Mouse (Mus musculus): ENCODE measurements around the gene Raf1.

Gene Raf1

DNA sequence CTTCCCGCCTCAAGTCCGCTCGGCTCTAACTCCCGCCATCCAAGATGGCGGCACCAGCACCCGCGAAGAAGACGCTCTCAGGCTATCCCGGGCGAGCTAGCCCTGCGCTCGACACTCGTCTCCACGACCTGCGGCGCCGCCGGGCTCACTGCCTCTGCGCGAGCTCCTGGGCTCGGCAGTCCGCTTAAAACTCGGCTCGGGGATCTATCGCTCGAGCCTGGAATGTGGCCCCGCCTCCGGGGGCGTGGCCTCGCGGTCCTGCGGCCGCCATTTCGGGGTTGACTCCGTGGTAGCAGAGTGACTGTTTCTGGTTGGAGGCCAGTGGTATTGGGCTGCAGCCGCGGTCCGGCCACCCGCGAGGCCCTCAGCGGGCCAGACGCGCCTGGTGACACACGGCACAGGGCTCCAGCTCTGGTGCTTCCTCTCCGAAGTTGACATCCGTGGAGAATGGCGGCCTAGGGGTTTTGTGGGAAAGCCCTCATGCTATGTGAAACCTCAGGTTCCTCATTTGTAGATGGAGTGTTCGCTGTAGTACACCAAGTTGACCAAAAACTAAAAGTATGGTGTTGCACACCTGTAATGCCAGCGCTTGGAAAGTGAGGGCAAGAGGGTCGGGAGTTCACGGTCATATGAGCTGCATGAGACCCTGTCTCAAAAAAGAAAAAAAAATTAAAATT, at the start of gene Raf1:
TSS of gene Raf1 (minus strand) at position 184 of the 677 bp plus-strand sequence.
- peak; percentile 93 to 97 for DNase-seq (ENCODE audit: low spot score in 2 of 2)

- DNase-seq (ENCODE audit: low spot score in 2 of 2): no peak
Measured at GRCm38 (mm10) chr6:115722246-115722645, 45.8 kb upstream of the Raf1 start.

DNA sequence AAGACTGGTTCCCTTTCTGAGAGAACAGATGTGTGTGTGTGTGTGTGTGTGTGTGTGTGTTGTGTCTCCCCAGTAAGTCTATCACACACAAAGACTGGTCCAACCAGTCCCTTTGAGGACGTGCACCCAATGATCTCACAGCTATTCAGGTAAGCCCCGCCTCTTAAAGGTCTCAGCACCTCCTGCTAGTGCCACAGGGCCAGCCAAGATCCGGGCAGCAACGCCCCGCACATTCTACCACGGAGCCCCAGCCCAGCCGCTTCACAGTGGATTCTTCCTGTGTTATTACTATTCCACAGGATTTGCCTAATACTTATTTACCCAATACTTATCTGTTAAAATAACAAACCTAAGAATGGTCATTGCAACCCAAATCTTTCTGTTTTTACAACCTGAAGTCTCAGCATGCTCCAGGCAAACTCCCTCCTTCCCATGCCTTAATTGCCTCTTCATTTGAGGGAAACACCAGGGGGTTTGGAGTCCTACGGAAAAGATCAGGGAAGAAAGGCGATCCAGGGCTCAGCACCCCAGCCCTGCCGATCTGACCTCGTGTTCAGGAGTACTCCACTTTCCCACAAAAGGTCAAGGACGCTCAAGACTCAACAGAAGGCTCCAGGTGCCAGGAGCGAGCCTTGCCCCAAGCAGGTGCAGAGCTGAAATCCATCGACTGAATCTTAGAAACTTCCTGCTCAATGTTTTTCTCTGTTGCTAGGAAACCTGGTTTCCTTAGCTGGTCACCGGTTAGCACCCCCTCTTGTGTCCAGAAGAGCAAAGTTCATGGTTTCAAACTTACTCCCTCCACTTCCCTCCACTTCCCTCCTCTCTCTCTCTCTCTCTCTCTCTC, 41.5 kb upstream of the Raf1 start:
- peak in 1 of 2 experiments; percentile 54 for DNase-seq (ENCODE audit: low spot score in 2 of 2)

DNA sequence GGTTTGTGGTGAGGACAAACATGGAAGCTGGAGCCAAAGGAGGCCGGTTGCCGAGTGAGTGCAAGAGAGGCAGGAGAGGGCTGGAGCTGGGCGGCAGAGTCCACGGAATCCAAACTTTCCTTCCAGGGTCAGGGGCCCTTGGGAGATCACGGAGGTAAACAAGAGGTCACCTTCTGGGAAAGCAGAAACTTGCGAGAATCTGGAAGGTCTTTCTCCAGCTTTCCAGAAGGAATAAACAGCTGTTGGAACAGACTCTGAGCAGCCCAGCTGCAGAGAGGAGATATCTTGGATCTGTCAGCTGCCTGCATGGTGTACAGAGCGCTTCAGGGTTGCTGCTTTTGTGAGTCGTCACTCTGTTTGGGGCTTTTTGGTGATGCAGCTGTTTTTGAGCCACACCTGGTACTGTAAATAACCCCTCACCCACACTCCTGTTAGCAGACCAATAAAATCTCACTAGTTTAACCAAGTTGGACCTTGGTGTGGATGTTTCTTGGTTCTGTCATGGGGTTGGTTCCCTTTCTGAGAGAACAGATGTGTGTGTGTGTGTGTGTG, 40.7 kb upstream of the Raf1 start:
- DNase-seq (ENCODE audit: low spot score in 2 of 2): no peak

DNA sequence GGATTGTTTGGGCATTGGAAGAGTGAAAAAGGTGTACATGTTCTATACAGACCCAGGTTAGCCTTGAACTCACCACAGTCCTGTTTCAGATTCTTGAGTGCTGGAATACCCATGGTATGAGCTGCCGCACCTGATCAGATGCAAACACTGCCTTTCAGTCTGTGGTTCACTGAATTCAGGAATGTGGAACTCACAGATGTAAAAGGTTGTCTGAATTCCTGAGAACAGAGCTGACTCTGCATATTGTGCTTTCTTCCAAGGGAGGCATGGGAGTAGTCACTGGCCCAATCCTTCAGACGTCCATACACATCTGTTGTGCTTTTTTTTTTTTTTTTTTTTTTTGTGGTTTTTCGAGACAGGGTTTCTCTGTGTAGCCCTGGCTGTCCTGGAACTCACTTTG, 34.8 kb upstream of the Raf1 start:
- DNase-seq (ENCODE audit: low spot score in 2 of 2): no peak

DNA sequence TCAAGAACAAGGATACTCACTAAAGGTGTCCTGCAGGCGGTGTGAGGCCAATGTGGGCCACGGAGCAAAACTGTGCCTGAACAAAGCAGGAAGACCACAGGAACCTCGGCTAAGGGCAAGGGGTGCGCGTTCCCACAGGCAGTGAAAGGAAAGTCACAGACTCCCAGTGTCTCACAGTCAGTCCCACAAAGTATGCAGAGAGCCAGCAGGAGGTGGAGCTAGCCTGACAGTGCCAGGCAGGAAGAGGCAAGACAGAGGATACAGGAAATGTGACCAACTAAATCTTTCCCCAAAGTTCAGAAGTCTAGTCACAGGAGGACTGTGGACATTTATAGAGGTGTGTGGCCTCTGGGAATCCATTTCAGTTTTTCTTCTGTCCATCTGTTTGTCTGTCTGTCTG, 26.5 kb upstream of the Raf1 start:
- DNase-seq (ENCODE audit: low spot score in 2 of 2): no peak

GRCm38 (mm10) chr6:115701302-115701701, 24.9 kb upstream of the Raf1 start:
- DNase-seq (ENCODE audit: low spot score in 2 of 2): peak in 1 of 2 experiments; percentile 31

- no peak for DNase-seq (ENCODE audit: low spot score in 2 of 2)
Measured at GRCm38 (mm10) chr6:115700778-115701177, 24.3 kb upstream of the Raf1 start.

DNA sequence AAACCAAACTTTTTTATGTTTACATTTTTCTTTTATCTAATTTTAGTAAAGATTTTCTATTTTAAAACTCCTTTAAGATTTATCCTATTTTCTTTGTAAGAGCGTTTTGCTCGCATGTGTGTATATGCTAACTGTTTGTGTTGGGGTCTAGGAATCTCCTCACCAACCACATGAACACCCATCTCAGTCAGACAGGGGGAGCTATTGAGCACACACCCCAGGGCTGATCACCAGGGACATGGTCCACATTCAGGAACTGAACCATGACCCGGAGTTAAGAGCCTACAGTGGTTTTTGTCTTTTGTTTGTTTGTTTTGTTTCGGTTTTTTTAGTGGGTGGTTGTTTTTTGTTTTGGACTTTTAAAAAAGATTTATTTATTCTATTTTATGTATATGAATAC, 22.3 kb upstream of the Raf1 start:
- no peak for DNase-seq (ENCODE audit: low spot score in 2 of 2)

DNA sequence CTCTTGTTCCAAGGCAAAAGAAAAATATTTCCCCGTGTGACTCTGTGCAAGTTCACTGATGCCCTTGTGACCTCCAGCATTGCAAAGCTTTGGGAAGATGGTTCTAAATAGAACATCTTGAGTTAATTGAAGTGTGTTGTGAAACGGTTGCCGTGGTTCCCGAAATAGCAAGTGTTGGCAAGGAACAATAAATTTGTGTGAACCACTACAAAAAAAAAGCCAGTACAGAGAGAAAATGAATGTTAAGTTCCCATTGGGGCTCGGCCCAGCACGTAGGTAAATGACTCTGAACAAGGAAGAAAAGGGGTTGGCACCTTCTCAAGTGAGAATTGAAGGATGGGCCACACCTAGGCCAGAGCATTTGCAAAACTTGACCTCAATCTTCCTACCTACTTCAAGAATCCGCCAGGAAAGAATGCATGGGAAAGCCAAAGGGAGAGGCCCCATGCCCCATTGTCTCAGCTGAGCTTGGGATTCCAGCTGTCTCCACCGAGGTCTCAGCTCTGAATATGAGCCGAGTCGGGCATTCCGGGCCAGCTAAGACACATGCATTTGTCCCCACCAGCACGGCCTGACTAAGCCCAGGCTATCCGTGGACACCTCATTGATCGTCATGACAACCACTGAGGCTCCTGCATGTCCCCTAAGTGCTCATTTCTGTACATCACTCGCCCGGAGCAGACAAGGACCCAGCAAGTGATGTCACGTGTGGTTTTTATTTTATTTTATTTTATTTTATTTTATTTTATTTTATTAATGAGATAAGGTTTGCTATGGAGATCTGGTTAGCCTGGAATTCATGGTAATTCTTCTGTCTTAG, 21.5 kb upstream of the Raf1 start:
- DNase-seq (ENCODE audit: low spot score in 2 of 2): no peak

- no peak for DNase-seq (ENCODE audit: low spot score in 2 of 2)
Measured at GRCm38 (mm10) chr6:115696707-115697215, 20.3 kb upstream of the Raf1 start.

DNA sequence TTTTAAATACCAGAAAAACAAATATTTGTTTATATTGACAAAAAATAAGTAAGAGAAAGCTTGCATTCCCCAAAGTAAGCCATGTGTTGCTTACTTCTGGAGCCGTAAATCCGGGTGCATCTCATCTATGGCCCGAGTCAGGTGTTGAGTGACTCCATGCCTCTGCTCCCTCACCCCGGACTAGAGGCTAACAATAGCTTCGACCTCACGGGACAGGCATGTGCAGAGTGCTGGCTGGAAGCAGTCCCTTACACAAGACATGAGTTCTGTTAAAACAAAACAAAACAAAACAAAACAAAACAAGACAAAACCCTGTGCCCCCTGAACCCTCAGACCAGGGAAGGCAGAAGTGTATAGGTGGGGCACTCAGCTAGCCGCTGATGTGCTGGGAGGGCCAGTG, 18.7 kb upstream of the Raf1 start:
- DNase-seq (ENCODE audit: low spot score in 2 of 2): no peak

GRCm38 (mm10) chr6:115694441-115694842, 18.0 kb upstream of the Raf1 start:
- no peak for DNase-seq (ENCODE audit: low spot score in 2 of 2)

DNA sequence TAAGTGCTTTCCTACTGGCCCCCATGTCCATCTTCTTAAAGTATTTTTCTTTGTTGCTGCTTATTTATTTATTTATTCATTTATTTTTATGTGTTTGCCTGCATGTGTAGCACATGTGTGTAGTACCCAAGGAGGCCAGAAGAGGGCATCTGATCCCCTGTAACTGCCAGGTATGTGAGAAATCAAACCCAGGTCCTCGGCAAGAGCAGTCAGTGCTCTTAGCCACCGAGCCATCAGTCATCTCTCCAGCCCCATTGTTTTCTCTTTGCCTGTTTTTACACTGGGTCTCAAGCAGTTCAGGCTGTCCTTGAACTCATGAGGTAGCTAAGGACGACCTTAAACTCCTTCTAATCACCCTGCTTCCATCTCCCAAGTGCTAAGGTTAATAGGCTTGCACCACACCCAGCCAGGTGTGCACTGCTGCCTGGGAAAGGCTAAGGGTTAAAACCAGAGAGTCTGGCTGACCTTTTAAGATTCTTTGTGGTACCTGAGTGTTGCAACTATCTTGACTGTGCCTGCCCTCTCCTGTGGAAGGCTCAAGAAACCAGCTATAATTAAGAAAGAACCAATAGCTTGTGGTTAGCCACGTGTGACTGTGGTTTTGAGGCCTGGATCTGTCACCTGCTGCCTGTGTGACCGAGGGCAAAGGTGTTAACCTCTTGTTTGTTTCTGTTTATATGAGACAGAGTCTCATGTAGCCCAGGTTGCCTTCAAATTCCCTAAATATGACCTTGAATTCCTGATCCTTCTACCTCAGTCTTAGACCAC, 16.7 kb upstream of the Raf1 start:
- DNase-seq (ENCODE audit: low spot score in 2 of 2): peak in 1 of 2 experiments; percentile 54

DNA sequence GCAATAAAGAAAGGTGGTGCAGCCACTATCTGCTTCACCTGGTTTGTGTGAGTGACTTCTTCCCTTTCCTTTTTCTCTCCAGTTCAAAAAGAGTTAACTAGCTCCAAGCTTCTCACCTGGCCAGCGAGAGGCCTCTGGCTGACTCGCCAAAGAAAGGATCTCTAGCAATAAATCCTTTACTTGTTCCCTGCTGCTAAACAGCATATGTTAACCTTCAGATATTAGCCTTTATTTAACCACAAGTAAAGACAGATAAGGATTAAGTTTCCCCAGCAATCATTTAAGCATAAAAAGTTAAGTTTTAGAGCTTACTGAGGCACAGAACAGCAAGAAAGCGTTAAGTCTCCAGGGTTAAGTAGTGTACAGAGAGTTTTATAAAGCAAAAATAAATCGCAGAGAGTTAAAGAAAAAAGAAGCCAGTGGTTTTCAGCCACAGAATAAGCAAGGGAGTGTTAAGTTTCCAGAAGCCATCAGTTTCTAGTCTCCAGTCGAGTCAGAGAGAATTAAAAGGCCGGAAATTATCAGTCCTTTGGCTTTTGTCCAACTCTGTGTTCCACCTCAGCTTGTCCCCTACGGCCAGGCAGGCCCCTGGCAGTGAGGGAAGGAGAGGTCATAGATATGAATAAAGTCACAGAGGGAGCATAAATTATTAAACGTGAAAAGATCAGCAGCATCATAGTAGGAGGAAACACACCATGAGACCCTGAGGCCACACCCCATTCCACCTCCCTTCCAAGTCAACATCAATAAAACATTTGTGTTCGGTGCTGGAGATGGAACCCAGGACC, 15.9 kb upstream of the Raf1 start:
- DNase-seq (ENCODE audit: low spot score in 2 of 2): no peak

DNA sequence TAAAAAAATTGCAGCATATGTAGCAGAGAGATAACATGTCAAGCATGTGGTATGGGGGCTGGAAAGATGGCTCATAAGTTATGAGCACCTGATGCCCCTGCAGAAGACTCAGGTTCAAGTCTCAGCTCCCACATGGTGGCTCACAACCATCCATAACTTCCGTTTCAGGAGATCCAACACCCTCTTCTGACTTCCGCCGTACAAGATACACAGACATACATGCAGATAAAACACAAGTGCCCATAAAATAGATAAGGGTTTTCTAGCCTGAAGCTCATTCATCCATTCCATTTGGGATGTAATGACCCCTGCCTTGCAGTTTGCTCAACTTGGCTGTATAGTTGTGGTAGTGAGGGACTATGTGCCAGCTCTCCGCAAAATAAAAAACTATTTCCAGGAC, 13.7 kb upstream of the Raf1 start:
- DNase-seq (ENCODE audit: low spot score in 2 of 2): no peak

DNA sequence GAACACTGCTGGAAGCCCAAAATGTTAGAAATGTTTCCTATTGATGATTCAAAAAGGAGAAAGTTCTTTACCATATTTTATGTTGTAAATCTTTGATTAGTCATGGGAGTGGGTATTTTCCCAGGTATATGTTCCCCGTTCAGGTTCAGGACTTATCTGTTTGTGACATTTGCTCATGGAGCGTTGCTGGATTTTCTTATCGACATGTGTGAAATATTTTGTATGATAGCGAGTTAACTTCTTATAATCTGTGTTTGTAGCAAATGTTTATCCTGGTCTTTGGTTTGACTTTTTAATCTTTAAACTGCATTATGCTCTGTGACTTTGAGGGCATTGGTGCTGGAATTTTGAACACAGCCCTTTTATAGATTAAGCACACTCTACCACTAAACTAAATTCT, 12.2 kb upstream of the Raf1 start:
- no peak for DNase-seq (ENCODE audit: low spot score in 2 of 2)

DNA sequence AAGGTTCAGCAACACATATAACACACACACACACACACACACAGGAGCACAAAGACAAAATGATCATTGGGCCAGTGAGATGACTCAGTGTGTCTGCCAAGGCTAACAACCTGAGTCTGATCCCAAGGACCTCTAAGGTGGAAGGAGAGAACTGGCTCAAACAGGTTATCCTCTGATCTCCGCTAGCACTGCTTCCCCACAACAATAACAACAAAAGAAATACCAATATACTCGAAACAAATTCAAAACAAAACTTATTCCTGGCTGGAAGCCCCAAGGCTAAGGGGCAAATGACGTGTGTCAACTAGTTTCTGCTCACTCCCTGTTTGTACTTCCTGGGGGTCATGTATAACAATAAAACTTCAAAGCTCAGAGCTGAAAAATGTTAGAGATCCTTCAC, 11.3 kb upstream of the Raf1 start:
- no peak for DNase-seq (ENCODE audit: low spot score in 2 of 2)

DNA sequence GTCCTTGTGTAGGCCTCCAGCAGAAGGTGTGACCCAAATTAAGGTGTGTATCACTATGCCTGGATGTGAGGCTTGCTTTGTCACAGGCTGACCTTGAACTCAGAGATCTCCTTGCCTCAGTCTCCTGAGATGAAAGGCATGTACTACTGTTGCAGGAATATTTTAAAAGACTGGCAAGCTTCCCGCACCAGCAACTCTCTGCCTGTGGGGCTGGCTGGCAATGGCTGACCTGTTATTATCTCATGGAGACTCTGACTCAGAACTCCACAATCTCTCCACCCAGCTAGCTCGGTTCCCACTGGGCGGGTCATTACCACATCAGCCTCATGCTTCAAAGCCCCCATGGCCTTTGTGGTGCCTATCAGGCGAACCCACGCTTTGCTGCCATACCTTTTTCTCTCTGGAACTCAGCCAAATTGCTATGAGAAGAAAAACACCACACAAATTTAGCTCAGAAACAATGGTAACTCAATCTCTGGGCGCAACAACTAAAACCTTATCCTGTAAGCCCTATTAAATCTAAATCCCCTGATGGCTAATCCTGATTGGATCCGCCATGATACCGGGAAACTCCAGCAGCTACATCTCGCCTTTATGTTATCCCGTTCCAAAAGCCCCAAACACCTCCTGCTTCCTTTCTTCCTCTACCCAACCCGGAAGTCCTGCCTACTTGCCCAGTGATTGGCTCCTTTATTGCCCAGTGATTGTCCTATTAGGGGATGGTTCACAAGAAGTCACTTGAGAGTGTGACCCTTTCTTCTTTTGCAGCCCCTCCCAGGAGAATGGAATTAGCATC, 8.6 kb upstream of the Raf1 start:
- peak in 1 of 2 experiments; percentile 25 for DNase-seq (ENCODE audit: low spot score in 2 of 2)

Measured in spleen, postnatal 10 days (tissue).